Mouse (Mus musculus): ENCODE measurements at regions not wholly inside any gene's neighbourhood (a gene's known extent, or its start where the extent isn't known, plus 50 kb on each side); places are given as distances from the start of the nearest gene placed in this dataset.

DNA sequence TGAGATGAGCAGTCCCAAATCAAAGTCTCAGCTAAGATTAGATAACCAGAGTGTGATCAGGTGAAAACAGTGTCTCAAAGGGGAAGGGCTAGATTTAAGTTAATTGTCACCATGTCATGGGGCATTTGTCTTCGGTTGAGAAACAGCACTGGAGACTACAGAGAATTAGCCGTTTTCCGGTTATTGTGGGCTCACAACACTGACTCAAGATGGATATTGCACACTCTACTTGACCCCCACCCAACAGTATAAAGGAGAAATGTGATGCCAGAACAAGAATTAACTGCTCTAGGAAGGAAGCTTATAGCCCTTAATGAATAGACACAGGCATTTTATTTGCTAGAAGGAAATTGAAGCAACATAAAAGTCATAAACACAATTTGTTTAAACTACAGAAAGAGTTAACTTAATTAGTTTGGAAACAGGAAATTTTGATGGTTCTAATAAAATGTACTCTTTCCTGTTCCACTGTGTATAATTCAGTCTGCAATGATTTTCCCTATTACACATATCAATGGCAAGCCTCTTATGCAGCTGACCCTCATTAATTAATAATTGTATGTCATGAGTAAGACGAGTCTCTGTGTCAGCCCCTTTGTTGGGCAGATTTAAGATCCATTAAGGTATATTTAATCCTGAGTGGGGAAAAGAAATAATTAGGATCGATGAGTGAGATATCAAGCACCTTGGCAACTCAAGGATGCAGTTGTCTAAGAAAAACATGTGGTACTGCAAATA lies 277.4 kb upstream of the Tmeff2 start:
- no peak for ATAC-seq (ENCODE audit: low TSS enrichment)

GRCm38 (mm10) chr1:50629000-50629399 lies 271.4 kb upstream of the Tmeff2 start:
- ATAC-seq (ENCODE audit: low TSS enrichment) = no peak

DNA sequence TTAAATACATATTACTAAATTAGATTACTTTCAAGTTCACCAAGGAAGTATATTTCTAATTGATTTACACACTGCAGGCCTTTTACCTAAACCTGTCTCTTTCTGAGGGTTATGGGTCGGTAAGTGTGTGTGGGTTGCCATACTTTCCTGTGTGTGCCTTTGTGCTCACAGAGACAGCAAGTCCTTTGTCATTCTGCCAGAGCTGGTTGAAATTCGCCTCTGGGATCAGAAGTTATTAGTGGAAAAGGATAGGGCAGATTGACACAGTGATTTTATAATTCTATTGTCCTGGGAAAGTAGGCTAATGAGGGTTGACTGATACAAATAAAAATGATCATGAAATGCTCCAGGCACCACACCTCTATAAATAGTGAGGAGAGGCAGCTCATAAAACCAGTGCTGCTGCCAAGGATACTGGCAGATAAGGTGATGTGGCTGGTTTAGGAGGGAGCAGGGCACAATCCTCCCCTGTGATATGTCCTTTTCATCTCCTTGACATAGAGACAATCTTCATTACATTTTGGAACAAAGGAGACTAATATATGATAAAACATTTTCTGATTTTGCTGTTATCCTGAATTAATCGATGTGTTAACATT lies 270.9 kb upstream of the Tmeff2 start:
- ATAC-seq (ENCODE audit: low TSS enrichment) = no peak

DNA sequence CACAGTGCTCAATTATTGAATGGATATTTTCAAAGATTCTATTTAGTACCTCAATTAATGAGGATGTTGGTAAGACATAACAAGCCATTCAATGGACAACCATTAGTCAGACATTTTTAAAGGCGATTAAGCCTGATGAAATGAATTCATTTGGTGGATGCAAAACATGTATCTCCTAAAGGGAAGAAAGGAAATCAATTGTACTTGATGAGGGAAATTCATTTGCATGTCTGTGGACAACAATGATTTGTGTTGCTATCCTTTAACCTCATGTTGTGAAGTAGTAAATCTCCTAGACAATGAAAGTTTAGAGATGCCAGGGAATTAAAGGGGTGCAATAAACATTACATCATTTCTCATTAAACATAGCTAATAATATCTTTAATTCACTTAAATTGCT lies 262.5 kb upstream of the Tmeff2 start:
- ATAC-seq (ENCODE audit: low TSS enrichment) = no peak

DNA sequence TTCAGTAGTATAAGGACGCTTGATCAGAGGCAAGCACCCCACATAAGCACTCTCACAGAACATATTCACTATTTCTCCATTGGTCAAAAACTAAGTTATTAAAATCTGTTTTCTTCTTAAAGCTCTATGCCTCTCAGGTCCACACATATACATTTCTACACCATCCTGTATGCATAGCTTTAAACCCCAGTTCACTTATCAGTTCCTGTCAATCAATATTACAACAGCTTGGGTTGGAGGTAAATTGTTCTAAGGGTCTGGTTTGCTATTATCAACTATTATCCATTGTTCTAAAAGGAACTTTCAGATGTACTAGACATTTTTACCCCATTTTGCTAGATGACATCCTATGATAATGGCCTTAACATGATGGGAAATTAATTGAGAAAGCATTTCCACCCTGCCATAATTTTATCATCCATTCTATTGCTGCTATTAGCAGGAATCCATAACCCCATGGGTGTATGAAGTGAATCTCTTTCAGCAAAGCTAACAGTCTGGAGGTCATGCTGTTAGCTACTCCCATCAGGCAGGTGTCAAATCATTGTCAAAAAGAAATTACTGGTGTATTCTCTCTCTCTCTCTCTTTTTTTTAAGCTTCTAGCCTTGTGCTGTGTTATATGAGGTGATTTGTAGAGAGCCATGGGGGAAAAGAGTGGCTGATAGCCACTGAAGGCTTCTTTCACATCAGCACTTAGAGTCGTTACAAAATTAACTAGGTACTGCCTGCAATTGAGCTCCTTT lies 253.3 kb upstream of the Tmeff2 start:
- no peak for ATAC-seq (ENCODE audit: low TSS enrichment)

- ATAC-seq (ENCODE audit: low TSS enrichment) = no peak
Observed at GRCm38 (mm10) chr1:50651974-50652665, 248.3 kb upstream of the Tmeff2 start.

DNA sequence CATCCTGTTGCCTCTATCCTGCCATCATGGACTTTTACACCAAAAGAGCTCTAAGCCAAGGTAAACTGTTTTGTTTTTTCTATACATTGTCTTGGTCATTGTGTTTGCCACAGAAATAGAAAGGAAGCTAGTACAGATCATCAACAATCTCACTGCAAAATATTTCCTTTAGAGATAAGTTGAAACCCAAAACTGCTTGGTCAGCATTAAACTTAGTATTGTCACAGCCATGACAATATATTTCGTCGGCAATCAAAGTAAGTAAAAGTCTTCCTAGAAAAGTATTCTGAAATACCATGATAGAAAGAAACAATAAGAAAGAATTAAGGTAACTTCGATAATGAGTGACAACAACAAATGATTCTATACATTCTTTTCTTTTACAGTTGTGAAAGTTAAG lies 235.3 kb upstream of the Tmeff2 start:
- ATAC-seq (ENCODE audit: low TSS enrichment) = no peak

DNA sequence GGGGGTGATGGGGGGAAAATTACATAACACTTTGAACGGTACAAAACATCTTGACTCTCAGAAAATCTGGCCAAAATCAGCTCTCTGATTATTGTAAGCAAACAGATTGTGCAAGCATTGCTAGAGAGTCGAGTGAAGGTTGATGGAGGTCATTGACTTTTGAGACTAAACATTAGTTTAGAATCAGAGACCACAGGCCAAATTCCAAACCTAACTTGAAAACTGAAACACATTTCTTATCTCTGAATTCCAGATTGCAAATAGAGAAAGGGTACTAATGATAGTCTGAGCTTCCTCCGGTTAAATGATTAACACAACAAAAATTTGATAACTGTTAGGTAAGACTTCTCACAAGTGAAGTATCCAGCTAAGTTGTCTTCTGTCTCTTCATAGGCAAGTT lies 217.5 kb upstream of the Tmeff2 start:
- ATAC-seq (ENCODE audit: low TSS enrichment) = no peak

DNA sequence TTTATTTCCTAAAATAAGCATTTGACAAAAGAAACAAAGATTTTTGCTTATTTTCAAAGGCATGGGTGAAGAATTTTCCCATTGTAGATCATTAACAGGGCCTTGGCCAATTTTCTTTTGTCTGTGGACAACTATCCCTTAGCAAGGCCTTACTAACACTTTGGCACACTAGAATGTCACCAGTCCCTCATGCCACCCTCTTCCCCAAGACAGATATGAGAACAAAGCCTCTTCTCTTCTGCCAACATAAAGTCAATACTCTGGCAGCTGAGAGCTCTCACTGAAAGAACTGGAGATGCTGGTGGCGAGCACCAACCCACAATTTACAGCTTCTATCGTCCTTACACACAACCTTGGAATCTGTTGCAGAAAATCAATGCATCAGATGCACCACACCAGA lies 215.1 kb upstream of the Tmeff2 start:
- ATAC-seq (ENCODE audit: low TSS enrichment) = peak; percentile 57

GRCm38 (mm10) chr1:50696916-50697315 lies 203.5 kb upstream of the Tmeff2 start:
- peak; percentile 98 for ATAC-seq (ENCODE audit: low TSS enrichment)

DNA sequence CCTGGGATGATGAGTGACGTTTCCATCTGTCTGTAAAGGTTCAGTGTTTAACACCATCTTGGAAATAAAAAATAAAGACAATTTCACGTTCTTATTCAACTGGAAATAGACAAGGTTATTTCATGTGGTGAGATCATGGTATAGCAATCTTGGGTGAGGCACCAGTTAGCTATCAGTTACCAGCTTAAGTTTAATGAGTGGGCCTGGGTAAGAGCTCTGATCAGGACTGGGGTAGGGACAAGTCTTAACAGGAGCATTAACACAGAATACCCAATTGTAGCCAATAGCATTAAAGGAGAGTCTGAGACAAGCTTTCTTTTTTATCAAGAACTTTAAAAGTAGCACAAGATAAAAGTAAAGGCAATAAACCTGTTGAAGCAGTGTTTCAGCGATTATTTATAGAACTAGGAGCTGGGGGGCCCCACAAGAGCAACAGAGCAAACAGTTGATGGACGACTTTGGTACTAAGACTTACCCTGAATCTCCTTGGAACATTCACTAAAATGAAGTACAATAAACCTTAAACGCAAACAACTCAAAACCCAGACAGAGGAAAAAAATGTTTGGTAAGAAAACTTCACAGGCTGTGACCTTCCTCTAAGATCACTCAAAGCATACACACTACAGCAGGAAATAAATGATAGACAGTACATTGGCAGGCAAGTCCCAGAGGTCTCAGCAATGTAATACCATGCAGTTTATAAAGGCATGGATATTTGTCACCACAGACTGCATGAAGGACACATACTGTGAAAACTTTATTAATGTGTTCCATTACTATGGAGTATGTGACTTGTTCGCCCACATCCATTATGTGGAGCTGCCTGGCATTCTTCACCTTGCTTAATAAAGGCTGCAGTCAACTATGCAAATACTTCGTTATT lies 202.9 kb upstream of the Tmeff2 start:
- ATAC-seq (ENCODE audit: low TSS enrichment) = 0 out of 2 replicates have a peak, but pooled peaks have one; percentile 13

DNA sequence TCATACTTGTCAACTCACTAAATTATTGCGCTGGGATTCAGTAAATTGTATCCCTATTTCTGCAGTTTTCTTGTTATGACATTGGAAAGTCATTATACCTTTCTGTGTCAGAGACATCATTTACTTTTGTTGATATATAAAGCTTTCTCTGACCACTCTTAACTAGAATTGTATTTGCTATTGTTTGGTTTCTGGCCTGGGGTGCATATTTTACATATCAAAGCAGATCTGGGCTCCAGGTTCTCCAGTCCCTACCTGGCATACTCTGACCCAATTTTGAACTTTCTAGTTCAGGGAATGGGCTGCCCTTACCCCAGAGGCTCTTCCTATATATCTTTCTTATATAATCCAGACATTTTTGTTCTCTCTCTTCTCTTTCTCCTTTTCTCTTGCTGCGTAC lies 195.8 kb upstream of the Tmeff2 start:
- no peak for ATAC-seq (ENCODE audit: low TSS enrichment)

DNA sequence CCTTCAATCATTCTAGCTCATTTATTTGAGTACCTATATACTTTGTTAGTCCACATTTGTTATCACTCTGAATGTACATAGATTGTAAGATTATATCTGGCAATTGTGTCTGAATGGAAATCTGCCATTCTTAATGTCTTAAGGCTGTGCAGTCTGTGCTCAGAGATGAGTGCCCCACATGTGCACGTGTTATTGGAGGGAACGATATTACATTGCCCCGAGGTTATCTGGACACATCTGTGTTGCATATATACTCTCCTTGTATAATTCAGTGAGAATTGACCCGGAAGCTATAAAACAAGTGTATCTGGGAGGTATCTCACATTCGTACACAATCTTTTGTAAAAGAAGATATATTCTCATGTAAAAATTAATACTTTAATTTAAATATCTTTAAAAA lies 155.4 kb upstream of the Tmeff2 start:
- no peak for ATAC-seq (ENCODE audit: low TSS enrichment)

DNA sequence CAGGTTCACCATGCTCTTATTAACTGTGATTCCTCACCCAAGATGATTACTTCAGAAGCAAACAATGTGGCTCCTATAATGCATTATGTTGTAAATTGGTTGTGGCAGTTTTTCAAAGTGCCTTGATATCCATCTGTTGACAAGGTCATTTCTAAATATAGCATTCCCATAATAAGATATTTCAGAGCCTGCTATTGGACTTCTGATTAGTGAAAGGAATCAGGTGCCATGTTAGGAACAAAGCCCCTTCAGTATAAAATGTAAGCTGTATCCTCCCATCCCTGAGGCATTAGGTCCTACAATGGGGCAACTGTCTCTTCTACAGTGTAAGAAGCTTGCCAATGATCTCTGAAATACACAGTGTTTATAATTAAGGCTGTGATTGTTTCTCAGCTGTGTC lies 130.2 kb upstream of the Tmeff2 start:
- peak; percentile 44 for ATAC-seq (ENCODE audit: low TSS enrichment)

DNA sequence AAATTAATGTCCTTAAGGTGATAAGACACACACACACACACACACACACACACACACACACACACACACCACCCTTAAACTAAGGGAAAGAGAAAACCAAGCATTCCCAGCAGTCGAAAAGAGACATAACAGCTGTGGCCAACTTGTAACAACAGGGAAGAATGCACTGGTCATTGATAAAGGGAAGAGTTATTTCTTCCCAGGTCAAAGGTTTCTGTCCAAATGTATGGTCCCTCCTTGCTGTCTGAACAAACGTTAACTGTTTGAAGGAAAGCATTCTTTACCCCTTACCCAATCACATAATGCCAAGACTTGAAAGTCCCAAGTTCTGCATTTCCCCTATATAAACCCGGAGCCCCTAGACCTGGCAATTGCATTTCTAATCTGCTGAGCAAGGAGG lies 105.2 kb upstream of the Tmeff2 start:
- no peak for ATAC-seq (ENCODE audit: low TSS enrichment)

- ATAC-seq (ENCODE audit: low TSS enrichment) = no peak
Observed at GRCm38 (mm10) chr1:50798166-50798565, 102.3 kb upstream of the Tmeff2 start.

DNA sequence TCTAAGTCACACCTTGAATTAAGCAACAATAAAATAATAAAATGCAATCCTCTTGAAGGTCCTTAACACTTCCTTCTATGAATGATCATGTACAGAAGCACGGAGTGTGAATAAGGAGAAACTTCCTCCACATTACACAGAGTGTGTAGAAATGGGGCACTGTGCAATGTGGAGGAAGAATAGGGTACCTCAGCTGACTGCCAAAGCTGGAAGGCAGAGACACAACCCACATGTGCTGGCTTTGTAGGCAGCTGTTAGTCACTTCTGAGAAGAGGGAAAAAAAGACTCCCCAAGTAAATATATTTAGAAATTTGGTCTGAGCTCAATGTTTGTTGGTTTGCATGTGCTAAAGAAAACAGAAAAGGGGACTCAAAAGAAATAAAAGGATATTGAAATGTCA lies 94.1 kb upstream of the Tmeff2 start:
- peak; percentile 98 for ATAC-seq (ENCODE audit: low TSS enrichment)

GRCm38 (mm10) chr1:50806821-50807220 lies 93.6 kb upstream of the Tmeff2 start:
- peak; percentile 62 for ATAC-seq (ENCODE audit: low TSS enrichment)

DNA sequence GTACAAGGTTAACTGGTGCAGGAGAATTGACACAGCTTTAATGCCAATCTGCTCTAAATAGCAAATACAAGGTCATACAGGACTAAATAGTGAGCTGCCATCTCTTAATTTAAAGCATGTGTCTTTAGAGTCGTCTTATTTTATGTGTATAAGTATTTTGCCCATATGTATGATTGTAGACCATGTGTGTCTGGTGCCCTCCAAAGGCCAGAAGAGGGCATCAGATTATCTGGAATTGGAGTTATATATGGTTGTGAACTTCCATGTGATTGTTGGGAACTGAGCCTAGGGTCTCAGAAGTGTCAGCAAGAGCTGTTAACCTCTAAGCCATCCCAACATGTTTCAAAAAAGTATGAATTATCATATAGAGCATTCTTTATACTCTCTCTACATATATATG lies 68.8 kb upstream of the Tmeff2 start:
- ATAC-seq (ENCODE audit: low TSS enrichment) = peak; percentile 47; the same call in 1 of the 2 replicates

DNA sequence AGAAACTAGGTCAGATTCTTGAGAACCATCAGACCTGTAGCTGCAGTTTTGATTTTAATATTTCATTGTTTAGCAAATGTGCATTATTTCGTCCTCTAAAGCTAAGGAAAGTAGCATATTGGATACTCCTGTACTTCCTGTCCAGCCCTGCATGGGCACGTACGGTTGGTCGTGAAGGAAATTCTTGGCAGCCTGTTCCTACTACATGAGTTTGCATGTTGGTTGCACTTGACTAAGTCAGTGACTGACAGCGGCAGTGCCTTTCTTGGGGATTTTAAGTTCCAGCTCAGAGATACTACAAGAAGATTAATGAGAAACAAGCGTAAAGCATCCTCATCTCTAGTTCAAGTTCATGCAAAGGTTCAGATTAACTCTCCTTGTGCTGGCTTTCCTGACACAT lies 64.3 kb upstream of the Tmeff2 start:
- no peak for ATAC-seq (ENCODE audit: low TSS enrichment)

DNA sequence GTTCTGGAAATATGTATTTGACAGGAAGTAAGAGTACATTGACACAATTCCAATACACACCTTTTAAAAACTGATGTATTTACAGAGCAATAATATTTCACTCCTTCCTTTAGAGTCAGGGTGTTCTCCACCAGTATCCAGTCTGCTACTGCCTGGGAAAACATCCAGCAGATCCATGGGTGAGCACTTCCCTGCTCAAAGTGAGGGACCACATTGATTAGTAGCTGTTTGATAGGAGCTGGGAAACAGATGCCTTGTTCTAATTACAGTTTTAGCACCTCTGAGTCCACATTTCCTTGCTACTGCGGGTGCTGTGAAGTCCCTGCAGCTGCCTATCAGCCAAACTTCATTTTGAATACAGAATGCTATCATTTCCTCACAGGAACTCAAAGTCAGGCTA lies 53.3 kb upstream of the Tmeff2 start:
- ATAC-seq (ENCODE audit: low TSS enrichment) = peak; percentile 77

All from frontal cortex, adult (tissue).